Mouse (Mus musculus) hindbrain, embryonic 15.5 days (tissue): ENCODE results near the gene Cenpf. TPM values are rescaled to one million over a fixed set of nuclear protein-coding genes. Genes with fewer than 3 reads are reported as not detected.
A peak's percentile ranks its signal among the peaks of the same experiment; 100 is the strongest.
"Not testable (repeated sequence)": the region's sequence is repeated elsewhere in the genome, so short reads cannot be mapped to it uniquely, and the experiment has no call there.

Source experiments
- ATAC-seq: fragments of 200-750 bp; cut with Nextera tagmentation; 2 replicates; pipeline ENCODE4 v1.8.0; 2017; ENCODE audit warnings: low read depth, moderate number of reproducible peaks, moderate TSS enrichment; ENCODE audit not compliant: low FRiP score
- H3K27ac ChIP-seq: fragments of 300-500 bp; sonication (generic); replicated peaks from 2 replicates; pipeline ENCODE4 v1.5.1; 2015; ENCODE audit warnings: mild to moderate bottlenecking, inconsistent platforms
- H3K27me3 ChIP-seq: fragments of 300-500 bp; sonication (generic); 2 replicates; pipeline ENCODE4 v1.6.1; 2015; ENCODE audit warnings: control low read depth, inconsistent platforms
- H3K36me3 ChIP-seq: fragments of 300-500 bp; sonication (generic); 2 replicates; pipeline ENCODE4 v1.6.1; 2015; ENCODE audit warnings: control low read depth, inconsistent platforms
- H3K4me1 ChIP-seq: fragments of 300-500 bp; sonication (generic); replicated peaks from 2 replicates; pipeline ENCODE4 v1.6.1; 2015; ENCODE audit warnings: control low read depth, inconsistent platforms
- H3K4me2 ChIP-seq: fragments of 300-500 bp; sonication (generic); 2 replicates; pipeline ENCODE4 v1.6.1; 2015; ENCODE audit warnings: moderate library complexity, mild to moderate bottlenecking, inconsistent platforms
- H3K4me3 ChIP-seq: fragments of 300-500 bp; sonication (generic); 2 replicates; pipeline ENCODE4 v1.5.1; 2015; ENCODE audit warnings: mild to moderate bottlenecking, inconsistent platforms
- H3K9ac ChIP-seq: fragments of 300-500 bp; sonication (generic); 2 replicates; pipeline ENCODE4 v1.6.1; 2015; ENCODE audit warnings: inconsistent platforms
- H3K9me3 ChIP-seq: fragments of 300-500 bp; sonication (generic); 2 replicates; pipeline ENCODE4 v1.6.1; 2016; ENCODE audit warnings: control low read depth, inconsistent platforms
- WGBS: fragments of 180-500 bp; shearing (Covaris S2); methylation state at CpG from one replicate; pipeline ENCODE4 v1.1.7; 2015; 5-methylcytosine and 5-hydroxymethylcytosine counted together
- polyA plus RNA-seq: library from polyadenylated mRNA; unstranded; fragments of >200 nt; fragmentation: Nextera tagmentation; extraction: Ambion mirVana; gene quantifications from 2 replicates; pipeline ENCODE4 v1.2.1, GENCODE M21; 2015

The Cenpf gene
- polyA plus RNA-seq, 1 experiment from 2014 or later = 21.0 TPM

GRCm38 (mm10) chr1:189709001-189709400 is 21.1 kb upstream of the Cenpf start:
- ATAC-seq = no peak
- H3K27me3 ChIP-seq = no peaks in the 10 kb centered on the region
- no peaks in the 10 kb centered on the region for H3K4me1 ChIP-seq
- H3K9ac ChIP-seq = no peak overlapping the region
- no peaks in the 10 kb centered on the region for H3K36me3 ChIP-seq
- no peak overlapping the region for H3K4me3 ChIP-seq
- no peaks in the 10 kb centered on the region for H3K9me3 ChIP-seq
- no peak overlapping the region for H3K4me2 ChIP-seq
- 82% methylated on average over 8 of the region's 8 CpGs for WGBS
- H3K27ac ChIP-seq = no peak overlapping the region

- Histone ChIP-seq H3K4me2 (no peak overlapping the region), H3K9me3 (no peaks in the 10 kb centered on the region), H3K36me3 (no peaks in the 10 kb centered on the region), H3K9ac (no peak overlapping the region), H3K4me3 (no peak overlapping the region), H3K27me3 (no peaks in the 10 kb centered on the region), H3K4me1 (no peaks in the 10 kb centered on the region), H3K27ac (no peak overlapping the region)
- WGBS = 25% methylated on average over 5 of the region's 5 CpGs
- ATAC-seq = no peak
Observed at GRCm38 (mm10) chr1:189707419-189707818, 19.5 kb upstream of the Cenpf start.

- no peaks in the 10 kb centered on the region for H3K9me3 ChIP-seq
- H3K4me2 ChIP-seq = no peak overlapping the region
- H3K9ac ChIP-seq = no peak overlapping the region
- no peaks in the 10 kb centered on the region for H3K36me3 ChIP-seq
- H3K4me3 ChIP-seq = no peak overlapping the region
- no peaks in the 10 kb centered on the region for H3K4me1 ChIP-seq
- no peak overlapping the region for H3K27ac ChIP-seq
- ATAC-seq = no peak
- H3K27me3 ChIP-seq = no peaks in the 10 kb centered on the region
Observed at GRCm38 (mm10) chr1:189707014-189707413, 19.1 kb upstream of the Cenpf start.

GRCm38 (mm10) chr1:189706040-189706645 is 18.3 kb upstream of the Cenpf start:
- H3K27ac ChIP-seq = no peak overlapping the region
- no peak overlapping the region for H3K4me2 ChIP-seq
- no peak overlapping the region for H3K4me3 ChIP-seq
- no peaks in the 10 kb centered on the region for H3K4me1 ChIP-seq
- H3K27me3 ChIP-seq = no peaks in the 10 kb centered on the region
- WGBS = 85% methylated on average over 12 of the region's 12 CpGs
- no peaks in the 10 kb centered on the region for H3K9me3 ChIP-seq
- ATAC-seq = no peak
- no peaks in the 10 kb centered on the region for H3K36me3 ChIP-seq
- no peak overlapping the region for H3K9ac ChIP-seq

- no peak for ATAC-seq
- Histone ChIP-seq H3K27me3 (no peaks in the 10 kb centered on the region), H3K4me1 (no peaks in the 10 kb centered on the region), H3K9ac (no peak overlapping the region), H3K4me3 (no peak overlapping the region), H3K27ac (no peak overlapping the region), H3K36me3 (no peaks in the 10 kb centered on the region), H3K4me2 (no peak overlapping the region), H3K9me3 (no peaks in the 10 kb centered on the region)
- WGBS = 86% methylated on average over 7 of the region's 7 CpGs
Observed at GRCm38 (mm10) chr1:189703591-189703990, 15.7 kb upstream of the Cenpf start.

- WGBS = 64% methylated on average over 7 of the region's 7 CpGs
- no peak for ATAC-seq
Observed at GRCm38 (mm10) chr1:189703156-189703555, 15.3 kb upstream of the Cenpf start.

GRCm38 (mm10) chr1:189700990-189701389 is 13.1 kb upstream of the Cenpf start:
- no peak overlapping the region for H3K4me2 ChIP-seq
- under 1% methylated on average over 6 of the region's 6 CpGs for WGBS
- ATAC-seq = peak; percentile 68; the same call in 1 of the 2 replicates

More at GRCm38 (mm10) chr1:189703156-189703555, 15.3 kb upstream of the Cenpf start:
- H3K27me3 ChIP-seq = no peaks in the 10 kb centered on the region
- no peak overlapping the region for H3K4me2 ChIP-seq
- no peaks in the 10 kb centered on the region for H3K4me1 ChIP-seq
- no peak overlapping the region for H3K27ac ChIP-seq
- H3K4me3 ChIP-seq = no peak overlapping the region
- no peak overlapping the region for H3K9ac ChIP-seq
- H3K36me3 ChIP-seq = no peaks in the 10 kb centered on the region
- H3K9me3 ChIP-seq = no peaks in the 10 kb centered on the region

GRCm38 (mm10) chr1:189700186-189700585 is 12.3 kb upstream of the Cenpf start:
- Histone ChIP-seq H3K4me3 (no peak overlapping the region), H3K4me1 (no peaks in the 10 kb centered on the region), H3K9ac (no peak overlapping the region), H3K27ac (no peak overlapping the region), H3K36me3 (no peaks in the 10 kb centered on the region), H3K27me3 (no peaks in the 10 kb centered on the region), H3K4me2 (no peak overlapping the region), H3K9me3 (no peaks in the 10 kb centered on the region)
- ATAC-seq = no peak
- 87% methylated on average over 6 of the region's 6 CpGs for WGBS

More at GRCm38 (mm10) chr1:189700990-189701389, 13.1 kb upstream of the Cenpf start:
- no peaks in the 10 kb centered on the region for H3K36me3 ChIP-seq
- H3K27me3 ChIP-seq = no peaks in the 10 kb centered on the region
- H3K27ac ChIP-seq = no peak overlapping the region
- H3K9me3 ChIP-seq = no peaks in the 10 kb centered on the region
- H3K4me3 ChIP-seq = no peak overlapping the region
- no peak overlapping the region for H3K9ac ChIP-seq
- no peaks in the 10 kb centered on the region for H3K4me1 ChIP-seq

GRCm38 (mm10) chr1:189698416-189698815 is 10.5 kb upstream of the Cenpf start:
- Histone ChIP-seq H3K4me1 (no peaks in the 10 kb centered on the region), H3K4me3 (no peak overlapping the region), H3K9ac (no peak overlapping the region), H3K9me3 (no peaks in the 10 kb centered on the region), H3K27me3 (no peaks in the 10 kb centered on the region), H3K36me3 (no peaks in the 10 kb centered on the region), H3K4me2 (no peak overlapping the region), H3K27ac (no peak overlapping the region)
- WGBS = 78% methylated on average over 4 of the region's 4 CpGs
- ATAC-seq = no peak

- no peak for ATAC-seq
Observed at GRCm38 (mm10) chr1:189695321-189695720, 7.4 kb upstream of the Cenpf start.

GRCm38 (mm10) chr1:189694391-189694790 is 6.5 kb upstream of the Cenpf start:
- H3K9ac ChIP-seq = no peak overlapping the region
- H3K27ac ChIP-seq = no peak overlapping the region
- H3K9me3 ChIP-seq = no peaks in the 10 kb centered on the region
- H3K36me3 ChIP-seq = no peaks in the 10 kb centered on the region
- no peak for ATAC-seq
- H3K27me3 ChIP-seq = no peaks in the 10 kb centered on the region
- WGBS = 84% methylated on average over 2 of the region's 2 CpGs
- H3K4me1 ChIP-seq = no peaks in the 10 kb centered on the region
- H3K4me3 ChIP-seq = no peak overlapping the region
- H3K4me2 ChIP-seq = no peak overlapping the region

More at GRCm38 (mm10) chr1:189695321-189695720, 7.4 kb upstream of the Cenpf start:
- Histone ChIP-seq H3K9ac (no peak overlapping the region), H3K9me3 (no peaks in the 10 kb centered on the region), H3K4me3 (no peak overlapping the region), H3K27ac (no peak overlapping the region), H3K4me2 (no peak overlapping the region), H3K27me3 (no peaks in the 10 kb centered on the region), H3K36me3 (no peaks in the 10 kb centered on the region), H3K4me1 (no peaks in the 10 kb centered on the region)

GRCm38 (mm10) chr1:189692442-189692841 is 4.6 kb upstream of the Cenpf start:
- H3K4me2 ChIP-seq, ATAC-seq, H3K27me3 ChIP-seq, H3K9me3 ChIP-seq, H3K36me3 ChIP-seq, H3K9ac ChIP-seq, H3K4me3 ChIP-seq, H3K4me1 ChIP-seq, H3K27ac ChIP-seq: not testable (repeated sequence)
- WGBS = 47% methylated on average over 3 of the region's 3 CpGs
